Mouse (Mus musculus): ENCODE measurements around the gene Zfp808. TPM values are rescaled to one million over a fixed set of nuclear protein-coding genes. Genes with fewer than 3 reads are reported as not detected.

Gene Zfp808
- 9.3 and 10.6 TPM in 2 replicates for polyA plus RNA-seq (2015; fragmentation: Nextera tagmentation; extraction: Ambion mirVana)

DNA sequence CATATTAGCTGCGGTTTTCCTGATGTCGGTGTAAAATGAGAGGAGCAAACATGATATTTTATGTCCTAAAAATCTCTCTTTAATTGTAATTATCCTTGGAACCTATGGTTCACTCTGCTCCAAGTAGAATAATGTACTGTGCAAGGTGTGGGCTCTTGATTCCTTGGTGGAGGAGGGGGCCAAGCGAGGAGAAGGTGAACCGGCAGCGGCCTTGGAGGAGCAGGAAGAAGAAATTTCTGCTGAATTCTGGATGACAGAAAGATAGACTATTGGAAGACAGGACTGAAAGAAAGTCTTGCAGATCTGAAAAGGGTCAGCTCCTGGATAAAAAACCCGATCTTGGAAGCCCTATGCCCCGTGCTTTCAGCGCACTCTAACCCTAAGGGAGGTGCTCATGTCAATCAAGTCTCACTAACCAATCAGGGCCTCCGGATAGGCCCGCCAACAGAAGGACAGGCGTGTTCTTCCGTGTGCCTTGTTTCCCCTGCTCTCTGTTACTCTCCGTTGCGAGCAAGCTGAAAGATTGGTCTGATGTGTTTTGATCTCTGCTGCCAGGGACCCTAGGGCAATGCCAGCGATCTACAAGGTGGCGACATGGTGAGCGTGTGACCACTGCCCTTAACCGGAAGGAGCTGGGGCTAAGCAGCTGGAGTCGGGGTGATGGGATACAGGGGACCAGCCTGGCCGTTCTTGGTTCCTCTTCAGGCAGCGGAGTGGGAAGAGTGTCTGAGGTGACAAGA is at the start of gene Zfp808:
Gene Zfp808 (plus strand): TSS at position 455 of the 740 bp plus-strand sequence.

